Mouse (Mus musculus): Measurements from ENCODE around the gene Dock1.

- TF ChIP-seq CTCF (IDR thresholded peaks at IDR 0.05; ENCODE audit: extremely low read depth, insufficient read depth, insufficient read length, insufficient replicate concordance): no peak
- TF ChIP-seq POLR2A (IDR thresholded peaks at IDR 0.05; ENCODE audit: low read depth, low read length): no peak
These were observed 431.5 kb downstream of the Dock1 start for GRCm38 (mm10) chr7:135101921-135102320.

All from spleen, adult 2 months (tissue).